Mouse (Mus musculus): ENCODE measurements around the gene Vcp. TPM values are rescaled to one million over a fixed set of nuclear protein-coding genes. Genes with fewer than 3 reads are reported as not detected.

Vcp gene
- polyA plus RNA-seq, 2 experiments, result 80.0 to 176 TPM

GRCm38 (mm10) chr4:43044673-43045072 is 44.4 kb upstream of the Vcp start:
- 12% methylated on average over 4 of the region's 4 CpGs for WGBS (ENCODE audit: insufficient replicate concordance)

GRCm38 (mm10) chr4:43043644-43044357 is 43.5 kb upstream of the Vcp start:
- H3K9me3 ChIP-seq (ENCODE audit: control insufficient read depth, low read length), result no peaks in the 10 kb centered on the region
- no peak for DNase-seq (ENCODE audit: low read depth in 3 of 3, low spot score in 3 of 3)
- 18% methylated on average over 7 of the region's 7 CpGs for WGBS (ENCODE audit: insufficient replicate concordance)
- H3K4me2 ChIP-seq (ENCODE audit: low read depth), result no peak overlapping the region
- H3K4me1 ChIP-seq (replicated peaks; ENCODE audit: control insufficient read depth in 2 of 2, insufficient read depth in 2 of 2, low read length in 1 of 2), result peaks cover 25 to 35% of the 10 kb centered on the region in 2 experiments
- no peak overlapping the region for H3K4me3 ChIP-seq (ENCODE audit: insufficient read depth in 1 of 2, low read depth in 2 of 2, low read length in 2 of 2)
- no peak overlapping the region for H3K27ac ChIP-seq
- H3K9ac ChIP-seq (replicated peaks), result no peak overlapping the region
- no peaks in the 10 kb centered on the region for H3K36me3 ChIP-seq (replicated peaks; ENCODE audit: control insufficient read depth, insufficient read depth, low read depth)
- no peak for TF ChIP-seq EP300 (IDR thresholded peaks at IDR 0.05; ENCODE audit: low read depth)
- no peak for TF ChIP-seq CTCF (IDR thresholded peaks at IDR 0.05; ENCODE audit: low read depth)
- no peak for ATAC-seq (ENCODE audit: insufficient read depth)
- no peaks in the 10 kb centered on the region for H3K27me3 ChIP-seq (ENCODE audit: control insufficient read depth, insufficient read depth, low read length)

More at GRCm38 (mm10) chr4:43044673-43045072, 44.4 kb upstream of the Vcp start:
- ATAC-seq (ENCODE audit: insufficient read depth) (no peak), DNase-seq (ENCODE audit: low read depth in 3 of 3, low spot score in 3 of 3) (no peak)
- Histone ChIP-seq H3K27me3 (ENCODE audit: control insufficient read depth, insufficient read depth, low read length) (no peaks in the 10 kb centered on the region), H3K27ac (no peak overlapping the region), H3K9ac (replicated peaks) (no peak overlapping the region), H3K4me2 (ENCODE audit: low read depth) (peak overlapping the region; percentile 83; the same call in 1 of the 2 replicates), H3K4me3 (ENCODE audit: insufficient read depth in 1 of 2, low read depth in 2 of 2, low read length in 2 of 2) (no peak overlapping the region), H3K4me1 (replicated peaks; ENCODE audit: control insufficient read depth in 2 of 2, insufficient read depth in 2 of 2, low read length in 1 of 2) (peaks cover 17 to 26% of the 10 kb centered on the region in 2 experiments), H3K9me3 (ENCODE audit: control insufficient read depth, low read length) (no peaks in the 10 kb centered on the region), H3K36me3 (replicated peaks; ENCODE audit: control insufficient read depth, insufficient read depth, low read depth) (no peaks in the 10 kb centered on the region)
- TF ChIP-seq EP300 (IDR thresholded peaks at IDR 0.05; ENCODE audit: low read depth) (no peak), CTCF (IDR thresholded peaks at IDR 0.05; ENCODE audit: low read depth) (no peak)

- H3K4me1 ChIP-seq (replicated peaks; ENCODE audit: control insufficient read depth in 2 of 2, insufficient read depth in 2 of 2, low read length in 1 of 2), result peaks cover 41 to 55% of the 10 kb centered on the region in 2 experiments
- no peaks in the 10 kb centered on the region for H3K27me3 ChIP-seq (ENCODE audit: control insufficient read depth, insufficient read depth, low read length)
- TF ChIP-seq EP300 (IDR thresholded peaks at IDR 0.05; ENCODE audit: low read depth) (no peak), CTCF (IDR thresholded peaks at IDR 0.05; ENCODE audit: low read depth) (no peak)
- no peak overlapping the region for H3K9ac ChIP-seq (replicated peaks)
- no peak for DNase-seq (ENCODE audit: low read depth in 3 of 3, low spot score in 3 of 3)
- H3K36me3 ChIP-seq (replicated peaks; ENCODE audit: control insufficient read depth, insufficient read depth, low read depth), result peaks cover 6% of the 10 kb centered on the region
- peak overlapping the region; percentile 27; the same call in 1 of the 2 replicates for H3K4me2 ChIP-seq (ENCODE audit: low read depth)
- H3K27ac ChIP-seq, result peak overlapping the region; percentile 10; the same call in 1 of the 2 replicates
- no peak for ATAC-seq (ENCODE audit: insufficient read depth)
- no peak overlapping the region for H3K4me3 ChIP-seq (ENCODE audit: insufficient read depth in 1 of 2, low read depth in 2 of 2, low read length in 2 of 2)
- H3K9me3 ChIP-seq (ENCODE audit: control insufficient read depth, low read length), result no peaks in the 10 kb centered on the region
- 59% methylated on average over 9 of the region's 9 CpGs for WGBS (ENCODE audit: insufficient replicate concordance)
These were observed 40.7 kb upstream of the Vcp start for GRCm38 (mm10) chr4:43040881-43041547.

GRCm38 (mm10) chr4:43040114-43040572 is 39.8 kb upstream of the Vcp start:
- under 1% methylated on average over 25 of the region's 25 CpGs for WGBS (ENCODE audit: insufficient replicate concordance)
- Histone ChIP-seq H3K4me3 (ENCODE audit: insufficient read depth in 1 of 2, low read depth in 2 of 2, low read length in 2 of 2) (peak overlapping the region; percentile 76 to 84), H3K4me2 (ENCODE audit: low read depth) (peak overlapping the region; percentile 86), H3K9me3 (ENCODE audit: control insufficient read depth, low read length) (no peaks in the 10 kb centered on the region), H3K27me3 (ENCODE audit: control insufficient read depth, insufficient read depth, low read length) (no peaks in the 10 kb centered on the region), H3K4me1 (replicated peaks; ENCODE audit: control insufficient read depth in 2 of 2, insufficient read depth in 2 of 2, low read length in 1 of 2) (peaks cover 38 to 50% of the 10 kb centered on the region in 2 experiments), H3K36me3 (replicated peaks; ENCODE audit: control insufficient read depth, insufficient read depth, low read depth) (peaks cover 10% of the 10 kb centered on the region), H3K27ac (peak overlapping the region; percentile 98), H3K9ac (replicated peaks) (peak overlapping the region; percentile 93)
- peak; percentile 92 for ATAC-seq (ENCODE audit: insufficient read depth)
- TF ChIP-seq EP300 (IDR thresholded peaks at IDR 0.05; ENCODE audit: low read depth) (no peak), CTCF (IDR thresholded peaks at IDR 0.05; ENCODE audit: low read depth) (no peak)
- DNase-seq (ENCODE audit: low read depth in 3 of 3, low spot score in 3 of 3), result peak; percentile 97 to 98 (median 98)

- 8% methylated on average over 11 of the region's 11 CpGs for WGBS (ENCODE audit: insufficient replicate concordance)
- no peak for DNase-seq (ENCODE audit: low read depth in 3 of 3, low spot score in 3 of 3)
- H3K36me3 ChIP-seq (replicated peaks; ENCODE audit: control insufficient read depth, insufficient read depth, low read depth), result peaks cover 14% of the 10 kb centered on the region
- H3K4me1 ChIP-seq (replicated peaks; ENCODE audit: control insufficient read depth in 2 of 2, insufficient read depth in 2 of 2, low read length in 1 of 2), result peaks cover 35 to 45% of the 10 kb centered on the region in 2 experiments
- H3K4me2 ChIP-seq (ENCODE audit: low read depth), result peak overlapping the region; percentile 86
- peak overlapping the region; percentile 76 to 84 for H3K4me3 ChIP-seq (ENCODE audit: insufficient read depth in 1 of 2, low read depth in 2 of 2, low read length in 2 of 2)
- peak overlapping the region; percentile 93 for H3K9ac ChIP-seq (replicated peaks)
- H3K9me3 ChIP-seq (ENCODE audit: control insufficient read depth, low read length), result no peaks in the 10 kb centered on the region
- ATAC-seq (ENCODE audit: insufficient read depth), result peak; percentile 13
- TF ChIP-seq CTCF (IDR thresholded peaks at IDR 0.05; ENCODE audit: low read depth) (no peak), EP300 (IDR thresholded peaks at IDR 0.05; ENCODE audit: low read depth) (no peak)
- H3K27ac ChIP-seq, result peak overlapping the region; percentile 98
- H3K27me3 ChIP-seq (ENCODE audit: control insufficient read depth, insufficient read depth, low read length), result no peaks in the 10 kb centered on the region
These were observed 39.3 kb upstream of the Vcp start for GRCm38 (mm10) chr4:43039609-43040008.

Measured in liver, embryonic 14.5 days (tissue).